Mouse (Mus musculus) myocyte (in vitro differentiated cells): ENCODE measurements around the gene Rae1. TPM values are rescaled to one million over a fixed set of nuclear protein-coding genes. Genes with fewer than 3 reads are reported as not detected.

Experiments
- H3K27me3 ChIP-seq: one replicate; pipeline ENCODE4 v1.6.1; 2011; ENCODE audit not compliant: control insufficient read depth, insufficient read depth, insufficient read length
- H3K36me3 ChIP-seq: one replicate; pipeline ENCODE4 v1.6.1; 2011; ENCODE audit not compliant: control insufficient read depth, insufficient read depth
- H3K4me2 ChIP-seq: one replicate; pipeline ENCODE4 v1.6.1; 2011; ENCODE audit warnings: low read depth, control low read depth
- H3K4me3 ChIP-seq: one replicate; pipeline ENCODE4 v1.5.1; 2011; ENCODE audit warnings: mild to moderate bottlenecking, control low read depth, moderate library complexity
- H3K79me2 ChIP-seq: one replicate; pipeline ENCODE4 v1.6.1; 2011; ENCODE audit not compliant: control insufficient read depth, insufficient read depth
- H3ac ChIP-seq: one replicate; pipeline ENCODE4 v1.6.1; 2011; ENCODE audit not compliant: control insufficient read depth, insufficient read length
- CEBPB ChIP-seq: IDR thresholded peaks from 2 replicates; pipeline ENCODE4 v1.6.1; 2011; ENCODE audit warnings: mild to moderate bottlenecking, moderate library complexity; ENCODE audit not compliant: poor library complexity, insufficient read depth, severe bottlenecking
- E2F4 ChIP-seq: IDR thresholded peaks from one replicate; pipeline ENCODE4 v1.6.1; 2011; ENCODE audit warnings: mild to moderate bottlenecking, control low read depth, moderate library complexity; ENCODE audit not compliant: insufficient read depth
- MAX ChIP-seq: IDR thresholded peaks from one replicate; pipeline ENCODE4 v1.6.1; 2011; ENCODE audit warnings: low read depth, mild to moderate bottlenecking, control low read depth
- MYOD1 ChIP-seq, 3 experiments: IDR thresholded peaks; one replicate each; pipeline ENCODE4 v1.6.1; 2011; ENCODE audit warnings: control low read depth in 2 of 3, low read depth in 2 of 3, mild to moderate bottlenecking in 2 of 3, moderate library complexity in 1 of 3; ENCODE audit not compliant: insufficient read length in 2 of 3, control insufficient read depth in 1 of 3
- MYOG ChIP-seq, 3 experiments: IDR thresholded peaks; one replicate each; pipeline ENCODE4 v1.6.1; 2011; ENCODE audit warnings: control low read depth in 2 of 3, low read depth in 2 of 3, mild to moderate bottlenecking in 2 of 3; ENCODE audit not compliant: insufficient read length in 2 of 3, control insufficient read depth in 1 of 3, insufficient read depth in 1 of 3
- POLR2A ChIP-seq: IDR thresholded peaks from one replicate; pipeline ENCODE4 v1.6.1; 2011; ENCODE audit warnings: low read depth, mild to moderate bottlenecking, control low read depth, moderate library complexity; ENCODE audit not compliant: insufficient read length
- POLR2AphosphoS2 ChIP-seq: IDR thresholded peaks from one replicate; pipeline ENCODE4 v1.6.1; 2011; ENCODE audit warnings: low read depth, control low read depth; ENCODE audit not compliant: insufficient read length
- REST ChIP-seq: IDR thresholded peaks from one replicate; pipeline ENCODE4 v1.6.1; 2011; ENCODE audit warnings: mild to moderate bottlenecking, control low read depth, moderate library complexity; ENCODE audit not compliant: insufficient read depth, insufficient read length
- SRF ChIP-seq: IDR thresholded peaks from one replicate; pipeline ENCODE4 v1.6.1; 2011; ENCODE audit warnings: low read depth; ENCODE audit not compliant: control insufficient read depth, insufficient read length
- TCF12 ChIP-seq: IDR thresholded peaks from one replicate; pipeline ENCODE4 v1.6.1; 2011; ENCODE audit warnings: mild to moderate bottlenecking, control low read depth; ENCODE audit not compliant: poor library complexity, insufficient read depth, severe bottlenecking
- TCF3 ChIP-seq: IDR thresholded peaks from one replicate; pipeline ENCODE4 v1.6.1; 2011; ENCODE audit warnings: low read depth, control low read depth; ENCODE audit not compliant: insufficient read length
- USF1 ChIP-seq: IDR thresholded peaks from one replicate; pipeline ENCODE4 v1.6.1; 2011; ENCODE audit warnings: low read depth, mild to moderate bottlenecking, control low read depth, moderate library complexity
- polyA plus RNA-seq: library from polyadenylated mRNA; unstranded; fragments of >200 nt; fragmentation: generic; extraction: Trizol; gene quantifications from one replicate; pipeline ENCODE4 v1.2.1, GENCODE M21; 2012; ENCODE audit warnings: missing spikeins

The Rae1 gene
- polyA plus RNA-seq, 1 experiment, result 68.4 TPM

DNA sequence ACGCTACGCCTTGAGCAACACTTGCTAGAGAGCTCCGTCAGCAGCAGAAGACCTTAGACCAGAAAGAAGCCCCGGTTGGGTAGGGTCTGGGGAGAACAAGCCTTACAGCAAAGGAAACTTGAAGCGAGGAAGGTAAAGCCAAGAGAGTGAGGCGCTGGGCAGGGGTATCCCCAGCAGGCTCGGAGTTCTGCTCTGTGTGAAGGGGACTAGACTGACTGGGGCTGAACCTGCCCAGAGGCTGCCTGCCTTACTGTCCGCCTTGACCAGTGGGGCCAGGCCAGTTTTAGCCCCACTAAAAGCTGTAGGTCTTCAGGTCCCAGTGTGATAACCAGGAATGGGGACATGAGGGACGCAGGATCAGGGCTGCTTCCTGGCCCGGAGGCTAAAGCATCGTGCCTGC lies 20.5 kb downstream of the Rae1 start, which contains the start of gene Rbm38:
TSS of gene Rbm38 (plus strand) at position 69 of the 400 bp plus-strand sequence.
- Histone ChIP-seq H3K4me3 (peak within 1 kb of the TSS; percentile 63), H3ac (no peak within 1 kb of the TSS), H3K36me3 (no peaks in the 10 kb centered on the region), H3K79me2 (peaks cover 21% of the 10 kb centered on the region), H3K27me3 (no peaks in the 10 kb centered on the region), H3K4me2 (peak within 1 kb of the TSS; percentile 88)
- TF ChIP-seq MAX, result no peak
- TF ChIP-seq POLR2AphosphoS2, result no peak
- TF ChIP-seq POLR2A, result no peak

DNA sequence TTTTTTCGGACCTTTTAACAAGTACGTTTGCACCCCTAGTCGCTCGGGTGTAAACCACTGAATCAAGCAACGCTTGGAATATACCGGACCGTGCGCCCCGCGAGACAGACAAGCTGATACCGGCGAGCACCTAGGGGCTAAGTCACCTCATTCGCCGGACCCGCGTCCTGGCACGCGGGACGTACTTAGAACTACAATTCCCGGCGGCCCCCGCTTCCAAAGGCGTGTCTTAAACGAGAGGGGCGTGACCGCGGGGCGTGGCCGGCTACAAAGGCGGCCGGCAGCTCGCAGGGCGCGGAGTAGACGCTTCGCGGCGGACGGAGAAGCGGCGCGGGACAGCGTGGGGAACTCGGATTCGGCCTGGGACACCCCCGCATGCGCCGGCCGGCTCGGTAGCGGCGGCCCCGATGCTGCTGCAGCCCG lies 21.7 kb downstream of the Rae1 start:
- no peaks in the 10 kb centered on the region for H3K36me3 ChIP-seq
- no peaks in the 10 kb centered on the region for H3K27me3 ChIP-seq
- peaks cover 29% of the 10 kb centered on the region for H3K79me2 ChIP-seq
- peak overlapping the region; percentile 63 for H3K4me3 ChIP-seq
- peak overlapping the region; percentile 88 for H3K4me2 ChIP-seq
- TF ChIP-seq REST, result no peak
- peak; percentile 1 for TF ChIP-seq USF1
- peak; percentile 98 for TF ChIP-seq POLR2AphosphoS2
- TF ChIP-seq SRF, result peak; percentile 58
- peak in 1 of 3 experiments; percentile 40 for TF ChIP-seq MYOD1 (IDR thresholded peaks at IDR 0.05; ENCODE audit: control insufficient read depth in 1 of 3, insufficient read length in 2 of 3, low read depth in 2 of 3)
- TF ChIP-seq MAX, result no peak
- TF ChIP-seq POLR2A, result peak; percentile 100
- H3ac ChIP-seq, result peak overlapping the region; percentile 18

DNA sequence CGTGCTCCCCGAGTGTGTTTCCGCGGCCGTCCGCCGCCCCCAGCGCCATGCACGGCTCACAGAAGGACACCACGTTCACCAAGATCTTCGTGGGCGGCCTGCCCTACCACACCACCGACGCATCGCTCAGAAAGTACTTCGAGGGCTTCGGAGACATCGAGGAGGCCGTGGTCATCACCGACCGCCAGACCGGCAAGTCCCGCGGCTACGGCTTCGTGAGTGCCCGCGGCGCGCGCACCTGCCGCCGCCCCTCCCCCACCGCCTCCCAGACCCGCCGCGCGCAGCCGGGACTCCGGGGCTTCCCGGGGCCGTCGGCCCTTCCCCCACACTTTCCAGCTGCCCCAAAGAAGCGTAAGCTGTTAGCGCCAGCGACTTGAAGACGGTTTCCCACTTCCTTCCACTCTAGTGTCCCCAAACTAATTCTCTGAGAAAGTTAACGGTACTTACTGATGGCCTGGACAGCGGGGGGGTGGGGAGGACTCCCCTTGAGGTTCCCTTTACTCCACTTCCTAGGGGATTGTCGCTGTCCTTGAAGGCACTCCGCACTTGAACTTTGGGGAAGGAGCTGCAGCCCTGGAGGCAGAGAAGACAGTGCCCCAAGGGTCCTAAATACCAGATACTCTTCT lies 22.3 kb downstream of the Rae1 start:
- Histone ChIP-seq H3K4me3 (peak overlapping the region; percentile 63), H3K36me3 (no peaks in the 10 kb centered on the region)
- no peak for TF ChIP-seq CEBPB
- TF ChIP-seq POLR2A, result no peak
- TF ChIP-seq MYOD1 (IDR thresholded peaks at IDR 0.05; ENCODE audit: control insufficient read depth in 1 of 3, insufficient read length in 2 of 3, low read depth in 2 of 3), result peak in 1 of 3 experiments; percentile 64
- TF ChIP-seq USF1, result no peak
- TF ChIP-seq MYOG (IDR thresholded peaks at IDR 0.05; ENCODE audit: control insufficient read depth in 1 of 3, insufficient read depth in 1 of 3, insufficient read length in 2 of 3, low read depth in 2 of 3), result peak in 1 of 3 experiments; percentile 38
- no peak for TF ChIP-seq SRF
- no peak for TF ChIP-seq E2F4
- TF ChIP-seq TCF12, result no peak
- TF ChIP-seq MAX, result no peak
- TF ChIP-seq POLR2AphosphoS2, result no peak
- no peak for TF ChIP-seq REST
- no peak for TF ChIP-seq TCF3

DNA sequence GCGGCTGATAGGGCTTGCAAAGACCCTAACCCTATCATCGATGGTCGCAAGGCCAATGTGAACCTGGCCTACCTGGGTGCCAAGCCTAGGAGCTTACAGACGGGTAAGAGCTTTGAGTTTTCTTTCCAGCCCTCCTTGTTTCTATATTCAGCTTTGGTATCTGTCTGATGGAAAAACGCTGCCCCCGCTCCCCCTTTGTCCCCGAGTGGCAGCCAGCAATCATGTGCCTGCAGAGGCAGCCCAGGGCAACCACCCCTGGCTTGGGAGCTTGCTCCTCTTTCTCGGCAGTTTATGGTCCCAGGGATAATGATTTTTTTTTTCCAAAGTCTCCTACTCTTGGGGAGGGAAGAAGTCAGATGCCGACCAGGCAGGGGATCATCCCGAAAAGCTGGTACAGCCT lies 22.9 kb downstream of the Rae1 start:
- Histone ChIP-seq H3K27me3 (no peaks in the 10 kb centered on the region), H3K79me2 (peaks cover 29% of the 10 kb centered on the region), H3K36me3 (no peaks in the 10 kb centered on the region), H3K4me2 (peak overlapping the region; percentile 88), H3K4me3 (peak overlapping the region; percentile 63), H3ac (peak overlapping the region; percentile 18)
- TF ChIP-seq TCF12 (no peak), MYOG (IDR thresholded peaks at IDR 0.05; ENCODE audit: control insufficient read depth in 1 of 3, insufficient read depth in 1 of 3, insufficient read length in 2 of 3, low read depth in 2 of 3) (no peak), MAX (no peak), POLR2AphosphoS2 (no peak), MYOD1 (IDR thresholded peaks at IDR 0.05; ENCODE audit: control insufficient read depth in 1 of 3, insufficient read length in 2 of 3, low read depth in 2 of 3) (no peak), REST (no peak), USF1 (no peak), CEBPB (no peak)

More for the DNA sequence above, 22.3 kb downstream of the Rae1 start:
- H3K4me2 ChIP-seq, result peak overlapping the region; percentile 88
- peaks cover 29% of the 10 kb centered on the region for H3K79me2 ChIP-seq
- no peaks in the 10 kb centered on the region for H3K27me3 ChIP-seq
- H3ac ChIP-seq, result peak overlapping the region; percentile 18

DNA sequence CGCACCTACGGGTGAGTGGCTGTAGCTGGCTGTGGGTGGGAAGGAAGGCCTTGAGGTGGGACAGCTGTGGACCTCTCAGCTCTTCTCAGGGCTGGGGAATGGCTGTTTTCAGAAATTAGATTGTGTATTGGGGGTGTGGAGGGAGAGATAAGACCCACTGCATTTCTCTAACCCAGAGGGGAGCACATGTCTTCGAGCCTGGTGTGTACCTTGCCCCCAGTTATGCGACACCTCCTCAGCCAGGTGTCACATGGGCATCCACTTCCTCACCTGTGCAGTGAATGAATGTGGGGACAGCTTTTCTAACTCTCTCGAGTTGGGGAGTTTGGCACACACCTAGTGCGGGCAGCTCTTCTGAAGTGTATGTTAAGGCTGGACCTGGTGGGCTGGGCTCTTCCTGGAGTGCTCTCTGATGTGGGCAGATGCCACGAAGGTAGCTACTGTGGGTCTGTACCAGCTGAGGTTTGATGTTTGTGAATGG lies 23.5 kb downstream of the Rae1 start:
- Histone ChIP-seq H3K4me3 (peak overlapping the region; percentile 63), H3K4me2 (peak overlapping the region; percentile 88), H3K27me3 (no peaks in the 10 kb centered on the region), H3K36me3 (no peaks in the 10 kb centered on the region), H3ac (peak overlapping the region; percentile 18), H3K79me2 (peaks cover 29% of the 10 kb centered on the region)
- TF ChIP-seq CEBPB (no peak), USF1 (no peak), MAX (no peak), SRF (no peak), POLR2A (no peak), TCF12 (no peak), POLR2AphosphoS2 (no peak), MYOG (IDR thresholded peaks at IDR 0.05; ENCODE audit: control insufficient read depth in 1 of 3, insufficient read depth in 1 of 3, insufficient read length in 2 of 3, low read depth in 2 of 3) (no peak)
